Mouse (Mus musculus): ENCODE data around the gene Chd2. TPM values are rescaled to one million over a fixed set of nuclear protein-coding genes. Genes with fewer than 3 reads are reported as not detected.

The Chd2 gene
- total RNA-seq, 2 experiments from 2014 or later = 47.7 to 50.3 TPM

DNA sequence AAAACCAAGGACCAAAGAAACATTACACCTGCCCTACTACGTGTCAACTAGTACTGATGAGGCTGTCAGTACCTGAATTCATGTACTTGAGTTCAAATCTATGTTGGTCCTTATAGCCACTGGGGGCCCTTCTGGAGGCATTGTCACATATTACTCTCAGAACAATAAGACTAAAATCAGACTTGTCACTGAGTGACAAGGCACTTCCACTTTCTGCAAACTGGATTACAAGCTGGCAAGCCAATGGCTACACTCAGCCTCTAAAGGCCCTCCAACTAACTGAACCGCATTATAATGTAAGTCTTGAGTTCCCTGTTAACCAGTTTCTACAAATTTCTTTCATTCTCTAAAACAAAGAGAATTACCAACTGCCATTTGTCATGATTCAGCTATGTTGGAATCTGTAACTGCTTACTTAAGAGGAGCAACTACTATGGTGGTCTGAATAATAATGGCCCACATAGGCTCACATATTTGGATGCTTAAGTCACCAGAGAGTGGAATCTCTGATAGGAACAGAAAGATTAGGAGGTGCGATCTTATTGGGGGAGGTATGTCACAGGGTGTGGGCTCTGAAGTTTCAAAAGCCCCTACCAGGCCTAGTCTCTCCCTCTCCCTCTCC is 89.3 kb downstream of the Chd2 start:
- no peak for DNase-seq (ENCODE audit: low spot score in 2 of 2)

DNA sequence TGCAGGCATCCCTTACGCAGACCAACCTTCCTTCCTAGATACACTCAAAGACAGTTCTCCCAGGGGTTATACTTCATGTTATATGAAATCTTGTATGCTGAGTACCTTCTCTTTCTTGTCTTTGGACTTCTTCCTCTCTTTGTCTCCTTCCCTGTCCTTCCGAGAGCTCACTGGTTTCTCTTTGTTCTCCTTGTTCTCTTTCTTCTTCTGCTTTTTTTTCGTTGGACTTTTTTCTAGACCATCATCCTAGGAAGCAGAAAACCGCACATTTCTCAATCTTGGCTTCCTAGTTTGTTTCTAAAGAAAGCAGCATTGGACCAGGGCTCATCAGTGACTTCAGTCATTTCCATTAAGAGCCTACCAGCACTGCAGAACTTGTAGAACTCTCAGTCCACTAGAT is 90.0 kb downstream of the Chd2 start:
- DNase-seq (ENCODE audit: low spot score in 2 of 2) = no peak

DNA sequence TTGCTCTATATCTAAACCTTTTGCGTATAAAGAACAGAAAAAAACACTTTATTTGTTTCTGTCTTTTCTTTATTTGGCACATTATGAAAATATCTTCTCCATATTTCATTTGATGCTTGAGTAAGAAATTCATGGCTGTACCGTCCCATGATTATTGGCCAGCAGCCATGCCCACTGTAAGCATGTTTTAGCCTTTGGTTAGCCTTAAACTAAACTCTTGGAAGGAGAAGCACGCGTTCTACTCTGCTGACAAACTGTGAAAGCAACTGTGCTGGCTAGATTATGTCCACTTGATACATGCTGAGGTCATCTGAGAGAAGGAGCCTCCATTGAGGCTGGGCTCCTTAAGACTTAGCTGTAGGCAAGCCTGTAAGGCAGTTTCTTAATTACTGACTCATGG is 99.4 kb downstream of the Chd2 start:
- no peak for DNase-seq (ENCODE audit: low spot score in 2 of 2)

DNA sequence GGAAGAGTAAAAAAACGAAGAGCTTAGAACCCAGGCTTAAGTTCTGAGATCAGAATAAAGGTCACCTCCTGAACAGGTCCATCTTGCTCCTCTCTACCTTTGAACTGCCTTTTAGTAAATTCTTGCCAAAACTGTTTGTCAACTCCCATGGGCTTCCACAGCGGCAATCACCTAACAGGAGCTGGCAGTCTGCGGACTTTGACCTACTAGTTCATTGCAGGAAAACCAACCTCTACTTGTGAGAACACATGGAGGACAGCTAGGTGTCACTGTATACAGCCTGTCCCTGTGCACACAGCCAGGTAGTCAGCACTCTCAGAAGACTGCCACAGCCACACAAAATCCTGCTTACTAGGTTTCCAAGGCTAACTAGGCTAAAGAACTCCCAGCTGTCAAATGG is 99.8 kb downstream of the Chd2 start:
- DNase-seq (ENCODE audit: low spot score in 2 of 2) = no peak

DNA sequence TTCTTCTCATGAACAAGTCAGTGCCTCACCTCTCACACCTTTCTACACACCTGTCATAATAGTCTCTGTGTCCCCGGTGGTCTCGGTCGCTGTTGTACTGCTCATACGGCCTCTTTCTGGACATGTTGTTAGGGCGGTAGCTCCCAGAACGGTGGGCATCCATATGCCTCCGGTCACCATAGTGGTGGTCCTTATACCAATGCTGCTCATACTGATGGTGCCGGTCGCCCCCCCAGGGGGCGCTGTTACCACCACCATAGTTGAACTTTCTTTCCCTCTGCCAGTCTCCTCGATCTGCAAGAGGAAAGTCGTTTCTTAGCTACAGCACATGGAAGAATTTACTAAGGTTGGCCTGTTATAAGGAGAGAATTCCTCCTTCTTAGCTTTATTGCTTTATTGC is 105.9 kb downstream of the Chd2 start:
- no peak for DNase-seq (ENCODE audit: low spot score in 2 of 2)

DNA sequence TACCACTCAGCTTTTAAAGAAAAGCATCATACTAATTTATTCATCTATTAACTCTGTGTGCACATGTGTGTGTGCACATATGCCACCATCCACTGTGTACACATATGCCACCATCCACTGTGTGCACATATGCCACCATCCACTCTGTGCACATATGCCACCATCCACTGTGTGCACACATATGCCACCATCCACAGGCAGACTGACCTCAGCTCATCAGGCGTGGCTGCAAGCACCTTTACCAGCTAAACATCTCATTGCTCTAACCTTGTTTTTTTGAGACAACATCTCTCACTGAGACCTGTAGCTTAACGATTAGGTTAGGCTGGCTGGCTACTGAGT is 107.3 kb downstream of the Chd2 start:
- no peak for DNase-seq (ENCODE audit: low spot score in 2 of 2)

DNA sequence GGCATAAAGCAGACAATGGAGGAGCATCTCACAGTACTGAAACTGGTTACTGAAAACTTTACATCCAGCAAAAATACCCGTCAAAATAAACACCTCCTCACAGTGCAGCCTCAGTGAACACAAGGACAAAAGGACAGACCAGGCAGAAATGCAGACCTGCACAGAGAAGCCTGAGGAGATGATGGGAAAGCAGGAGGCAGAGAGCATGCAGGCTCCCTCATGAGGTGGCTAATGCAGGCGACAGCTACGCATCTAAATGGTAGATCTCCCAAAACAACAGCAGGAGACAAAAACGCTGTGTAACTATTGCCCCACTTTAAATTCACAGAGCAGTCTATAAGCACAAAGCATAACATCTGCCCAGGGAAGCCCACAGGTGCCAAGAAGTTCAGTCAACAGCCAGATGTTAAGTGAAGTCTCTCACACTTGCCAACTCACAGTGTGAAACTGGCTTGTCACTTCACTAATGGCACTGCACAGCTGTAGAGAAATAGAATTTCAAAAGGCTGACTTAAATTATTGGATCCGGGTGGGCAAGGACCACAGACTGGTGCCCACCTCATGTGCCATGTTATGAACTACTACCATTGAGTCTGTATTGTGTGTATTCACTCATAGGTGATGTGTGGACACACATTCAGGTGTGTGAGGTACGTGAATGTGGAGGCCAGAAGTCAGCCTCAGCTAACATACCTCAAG is 107.8 kb downstream of the Chd2 start:
- DNase-seq (ENCODE audit: low spot score in 2 of 2) = peak in 1 of 2 experiments; percentile 12

DNA sequence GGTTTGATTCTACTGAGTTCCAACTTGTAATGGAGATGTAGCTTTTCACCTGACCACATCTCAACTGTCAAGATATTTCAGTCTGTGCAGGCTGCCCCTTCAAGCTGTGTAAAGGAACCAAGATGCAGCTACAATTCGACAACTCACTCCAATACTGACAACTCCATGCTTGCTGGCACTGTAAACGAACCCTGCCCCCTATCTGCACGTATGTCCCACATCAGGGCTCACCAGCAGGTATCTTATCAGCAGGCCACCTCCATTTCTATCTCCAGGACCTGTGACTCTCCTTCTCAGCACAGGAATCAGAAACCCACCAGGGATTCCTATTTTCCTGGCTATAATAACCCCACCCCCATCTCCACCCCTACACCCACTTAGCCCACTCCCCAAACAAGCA is 113.1 kb downstream of the Chd2 start:
- no peak for DNase-seq (ENCODE audit: low spot score in 2 of 2)

DNA sequence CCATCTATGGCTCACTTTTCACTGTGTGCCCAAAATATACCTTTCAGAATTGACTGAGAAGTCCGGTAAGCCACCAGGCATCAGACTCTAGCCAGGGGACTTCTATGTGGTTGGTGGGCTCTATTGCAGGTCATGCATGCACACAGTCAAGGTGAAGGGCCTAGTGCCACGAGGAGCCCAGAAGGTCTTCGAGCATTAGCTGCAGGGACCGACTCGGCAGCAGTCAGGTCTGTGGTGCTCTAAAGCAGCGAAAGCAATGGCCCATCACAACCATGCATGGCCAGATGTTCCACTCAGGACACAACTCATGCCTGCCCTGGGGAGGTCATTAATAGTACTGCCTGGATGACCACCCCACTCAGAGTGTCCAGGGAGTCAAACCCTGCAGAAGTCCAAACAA is 113.8 kb downstream of the Chd2 start:
- no peak for DNase-seq (ENCODE audit: low spot score in 2 of 2)

DNA sequence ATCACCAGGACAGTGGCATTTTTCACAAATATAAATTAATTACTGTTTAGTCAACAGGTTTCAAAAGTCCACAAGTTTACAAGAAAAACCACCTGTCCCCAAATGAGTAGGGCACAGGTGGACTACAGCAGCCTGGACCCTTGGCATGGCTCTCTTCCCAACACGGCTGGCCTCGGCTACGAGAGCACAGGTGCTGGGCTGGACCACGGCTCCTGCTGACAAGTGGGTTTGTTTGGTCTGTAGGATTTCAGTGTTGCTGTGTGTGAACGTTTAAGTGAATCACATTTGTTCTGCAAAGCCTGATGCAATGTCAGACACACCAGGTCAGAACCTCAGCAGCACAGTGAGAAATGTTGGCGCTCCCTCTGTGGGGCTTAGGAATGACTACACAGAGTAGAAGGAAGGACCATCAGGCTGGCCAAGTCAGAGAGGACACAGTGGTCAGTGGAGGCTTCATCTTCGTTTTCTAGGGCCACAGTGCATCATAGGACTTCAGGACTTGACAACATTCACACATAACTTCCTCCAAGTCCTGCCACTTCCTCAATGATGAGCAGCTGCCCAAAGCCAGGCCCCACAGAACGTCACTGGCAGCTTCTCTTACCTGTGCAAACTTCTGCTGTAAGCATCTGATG is 114.8 kb downstream of the Chd2 start:
- DNase-seq (ENCODE audit: low spot score in 2 of 2) = no peak

DNA sequence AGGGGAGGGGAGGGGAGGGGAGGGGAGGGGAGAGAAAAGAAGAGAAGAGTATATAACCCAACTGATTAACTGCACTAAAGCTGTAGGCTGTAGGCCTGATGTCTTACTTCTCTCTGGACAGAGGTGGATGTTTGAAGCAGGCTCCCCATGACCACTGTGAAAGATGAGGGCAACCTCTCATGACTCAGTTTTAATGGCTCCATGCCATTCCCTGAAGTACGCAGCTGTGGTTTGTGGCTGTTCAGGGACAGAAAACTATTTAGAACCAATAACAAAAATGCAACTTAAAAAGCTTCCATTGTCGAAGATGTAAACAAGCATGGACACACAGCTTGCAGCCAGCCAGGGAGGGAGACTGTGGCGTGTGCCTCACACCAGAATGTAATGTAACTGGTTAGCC is 115.4 kb downstream of the Chd2 start:
- no peak for DNase-seq (ENCODE audit: low spot score in 2 of 2)

DNA sequence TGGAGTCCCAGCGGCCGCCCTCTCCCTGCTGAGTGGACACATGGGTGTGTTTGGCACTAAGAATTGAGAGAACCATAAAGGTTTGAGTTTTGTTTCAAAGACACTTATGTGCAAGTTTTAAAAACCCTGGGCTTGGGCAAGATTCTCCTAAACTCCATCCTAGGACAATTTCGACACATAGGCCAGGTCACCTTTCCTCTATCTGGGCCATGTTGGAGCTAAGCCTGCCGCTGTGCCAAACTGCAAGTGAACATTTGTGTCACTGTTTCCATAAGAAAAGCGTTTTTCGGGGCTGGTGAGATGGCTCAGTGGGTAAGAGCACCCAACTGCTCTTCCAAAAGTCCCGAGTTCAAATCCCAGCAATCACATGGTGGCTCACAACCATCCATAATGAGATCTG is 116.2 kb downstream of the Chd2 start:
- no peak for DNase-seq (ENCODE audit: low spot score in 2 of 2)

DNA sequence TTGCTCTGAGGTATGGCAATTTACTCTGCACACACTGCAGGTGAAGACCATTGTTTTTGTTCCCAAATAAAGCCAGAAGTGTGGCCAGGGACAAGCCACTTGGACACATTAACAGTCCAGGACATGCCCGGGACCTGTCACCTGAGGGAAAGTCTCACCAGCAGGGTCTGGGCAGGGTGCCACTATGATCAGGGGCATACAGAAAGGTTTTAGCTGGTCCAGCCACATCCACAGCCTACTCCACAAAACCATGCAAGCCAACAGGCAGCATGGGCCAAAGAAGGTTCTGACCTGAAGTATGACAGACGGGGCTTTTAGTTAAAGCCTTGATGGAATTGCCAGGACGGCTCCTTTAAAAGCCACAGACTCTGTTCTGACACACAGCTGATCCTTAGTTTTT is 116.9 kb downstream of the Chd2 start:
- DNase-seq (ENCODE audit: low spot score in 2 of 2) = no peak

DNA sequence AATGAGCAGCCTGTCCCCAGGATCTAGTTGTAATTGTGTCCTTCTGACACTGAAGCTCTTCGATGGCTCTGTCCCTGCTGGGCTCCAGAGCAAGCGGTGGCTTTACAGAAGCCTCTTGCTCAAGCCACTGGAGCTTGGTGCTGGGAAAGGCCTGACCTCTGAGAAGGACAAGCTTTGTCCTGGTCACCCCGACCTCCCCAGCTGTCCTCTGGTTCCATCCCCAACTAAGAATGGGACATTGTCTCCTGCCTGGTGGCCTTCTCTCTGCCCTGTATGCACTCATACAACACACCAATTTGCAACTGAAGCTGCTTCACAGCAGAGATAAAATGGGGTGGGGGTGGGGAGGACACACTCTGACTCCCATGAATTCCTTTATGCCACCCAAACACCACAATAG is 117.4 kb downstream of the Chd2 start:
- DNase-seq (ENCODE audit: low spot score in 2 of 2) = no peak

DNA sequence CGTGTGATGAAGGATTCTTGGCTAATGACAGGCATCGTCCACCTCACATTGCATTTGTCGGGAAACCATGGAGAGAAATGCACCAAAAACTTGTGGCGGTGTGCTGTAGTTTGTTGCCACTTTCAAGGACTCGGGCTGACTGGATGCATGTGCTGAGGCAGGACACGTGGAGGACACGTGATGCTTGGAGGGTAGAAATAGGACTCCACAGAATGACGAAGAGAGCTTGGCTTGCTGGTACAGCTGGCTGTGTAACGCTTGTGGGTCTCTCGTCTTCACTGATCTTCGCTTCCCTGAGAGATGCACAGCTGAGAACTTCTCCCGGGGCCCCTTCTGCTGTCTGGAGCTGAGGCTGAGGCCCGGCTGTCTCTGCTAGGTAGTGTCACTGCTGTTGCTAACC is 118.4 kb downstream of the Chd2 start:
- peak in 1 of 2 experiments; percentile 54 for DNase-seq (ENCODE audit: low spot score in 2 of 2)

DNA sequence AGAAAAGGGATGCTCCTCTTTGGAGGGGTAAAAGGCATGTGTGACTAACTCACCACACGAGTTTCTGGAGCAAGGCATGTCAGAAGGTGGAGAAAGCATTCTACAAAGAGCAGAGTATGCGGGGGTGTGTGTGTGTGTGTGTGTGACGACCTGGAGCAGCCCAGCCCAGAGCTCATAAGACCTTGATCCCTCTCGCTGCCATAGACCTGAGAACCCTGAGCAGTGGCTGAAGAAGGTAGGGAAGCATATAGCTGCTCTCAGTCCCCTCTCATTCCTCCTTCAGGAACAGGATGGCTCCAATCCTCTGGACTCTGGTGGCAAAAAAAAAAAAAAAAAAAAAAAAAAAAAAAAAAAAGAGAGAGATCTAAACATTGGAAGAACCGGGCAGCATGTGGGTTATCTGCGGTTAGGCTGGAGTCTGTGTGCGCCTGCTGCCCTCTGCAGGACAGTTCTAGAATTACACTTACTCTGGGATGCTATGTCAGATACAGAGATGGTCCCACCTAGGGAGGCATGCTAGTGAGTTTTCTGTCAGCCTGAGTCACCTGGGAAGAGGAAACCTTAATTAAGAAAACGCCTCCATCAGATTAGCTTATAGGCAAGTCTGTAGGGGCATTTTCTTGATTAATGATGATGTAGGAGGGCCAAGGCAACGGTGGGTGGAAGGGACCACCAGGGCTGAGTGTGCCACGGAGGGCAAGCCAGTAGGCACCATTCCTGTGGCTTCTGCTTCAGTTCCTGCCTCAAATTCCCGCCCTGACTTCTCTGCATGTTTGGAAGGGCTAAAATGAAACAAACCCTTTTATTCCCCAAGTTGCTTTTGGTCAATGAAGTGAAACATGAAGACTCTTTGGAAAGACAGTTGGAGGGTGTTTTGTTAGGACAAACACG is 119.2 kb downstream of the Chd2 start:
- peak; percentile 89 to 90 for DNase-seq (ENCODE audit: low spot score in 2 of 2)

DNA sequence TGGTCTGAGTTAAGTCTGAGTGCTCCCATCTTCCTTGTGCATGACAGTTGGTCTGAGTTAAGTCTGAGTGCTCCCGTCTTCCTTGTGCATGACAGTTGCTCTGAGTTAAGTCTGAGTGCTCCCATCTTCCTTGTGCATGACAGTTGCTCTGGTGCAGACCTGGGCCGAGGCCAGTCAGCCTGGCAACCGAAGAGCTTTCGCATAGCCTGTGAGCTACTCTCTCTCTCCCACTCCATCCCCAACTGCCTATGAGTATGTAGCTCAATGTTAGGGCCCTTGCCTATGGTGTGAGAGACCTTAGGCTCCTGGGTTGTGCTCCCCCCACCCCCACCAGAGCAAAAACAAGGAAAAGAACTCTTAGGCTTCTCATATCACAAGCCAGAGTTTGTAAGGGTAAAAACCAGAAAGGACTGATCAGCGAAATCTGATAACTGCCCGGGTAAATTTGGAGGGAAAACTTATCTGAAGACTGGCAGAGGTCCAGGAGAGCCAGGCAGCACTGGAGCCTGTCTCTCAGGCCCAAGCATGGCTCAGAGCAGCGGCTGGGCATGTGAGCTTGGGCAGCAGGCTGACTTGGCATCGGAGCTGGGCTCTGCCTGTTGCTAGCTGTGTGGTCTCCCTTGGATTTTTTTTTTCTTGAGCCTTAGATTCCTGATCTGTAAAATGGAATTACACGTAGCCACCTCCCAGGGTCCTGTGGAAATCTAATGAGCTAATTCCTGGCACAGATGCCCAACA is 120.2 kb downstream of the Chd2 start:
- DNase-seq (ENCODE audit: low spot score in 2 of 2) = peak in 1 of 2 experiments; percentile 53

DNA sequence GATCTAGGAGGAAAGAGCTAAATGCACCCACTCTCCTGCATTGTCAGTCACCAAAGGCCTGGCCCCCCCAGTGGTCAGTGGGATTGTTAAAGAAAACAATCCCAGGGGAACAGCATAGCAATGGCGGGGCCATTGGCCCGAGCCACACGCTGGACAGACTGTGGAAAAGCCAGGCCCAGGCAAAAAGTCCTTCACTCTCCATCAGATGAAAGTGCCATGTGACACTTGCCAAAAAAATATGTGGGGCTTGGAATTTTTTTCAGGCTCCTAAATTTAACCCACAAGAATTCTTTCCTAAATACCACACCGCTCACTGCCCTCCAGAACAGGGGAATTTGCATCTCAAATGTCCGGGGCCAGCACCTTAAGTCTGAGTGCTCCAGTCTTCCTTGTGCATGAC is 120.8 kb downstream of the Chd2 start:
- peak in 1 of 2 experiments; percentile 19 for DNase-seq (ENCODE audit: low spot score in 2 of 2)

DNA sequence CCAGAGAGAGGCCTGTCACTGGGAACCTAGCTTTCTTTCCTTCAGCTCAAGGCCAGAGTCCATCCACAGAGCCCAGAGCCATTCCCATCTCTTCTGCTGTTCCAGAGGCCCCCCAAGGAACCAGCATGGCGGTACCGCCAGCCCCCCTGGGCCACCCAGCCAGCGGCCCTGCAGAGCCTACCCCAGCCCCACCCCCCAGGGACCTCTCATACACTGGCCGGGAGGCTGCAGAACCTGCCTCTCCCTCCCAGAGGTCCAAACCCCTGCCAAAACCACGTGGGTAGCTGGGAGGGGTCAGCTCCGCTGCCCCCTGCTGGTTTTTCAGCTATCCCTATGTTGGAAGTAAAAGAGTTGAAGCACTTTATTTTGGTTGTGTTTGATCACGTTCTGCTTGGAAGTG is 122.3 kb downstream of the Chd2 start:
- no peak for DNase-seq (ENCODE audit: low spot score in 2 of 2)

DNA sequence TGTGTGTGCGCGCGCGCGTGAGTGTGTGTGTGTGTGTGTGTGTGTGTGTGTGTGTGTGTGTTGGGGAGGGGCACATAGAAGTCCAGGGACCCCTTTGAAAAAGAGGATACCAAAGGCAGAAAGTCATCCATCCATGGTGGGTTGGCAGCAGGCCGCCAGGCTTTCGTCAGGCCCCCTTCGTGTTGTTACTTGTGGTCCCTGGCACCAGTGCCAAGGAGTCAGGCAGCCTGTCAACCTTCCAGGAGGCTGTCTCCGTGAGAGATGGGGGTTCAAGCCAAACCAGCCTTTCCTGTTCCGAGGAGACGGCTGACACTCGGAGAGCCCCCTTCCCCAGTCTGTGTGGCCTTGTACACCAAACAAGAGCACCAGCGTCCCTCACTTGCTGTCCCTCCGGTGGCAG is 127.4 kb downstream of the Chd2 start:
- no peak for DNase-seq (ENCODE audit: low spot score in 2 of 2)

DNA sequence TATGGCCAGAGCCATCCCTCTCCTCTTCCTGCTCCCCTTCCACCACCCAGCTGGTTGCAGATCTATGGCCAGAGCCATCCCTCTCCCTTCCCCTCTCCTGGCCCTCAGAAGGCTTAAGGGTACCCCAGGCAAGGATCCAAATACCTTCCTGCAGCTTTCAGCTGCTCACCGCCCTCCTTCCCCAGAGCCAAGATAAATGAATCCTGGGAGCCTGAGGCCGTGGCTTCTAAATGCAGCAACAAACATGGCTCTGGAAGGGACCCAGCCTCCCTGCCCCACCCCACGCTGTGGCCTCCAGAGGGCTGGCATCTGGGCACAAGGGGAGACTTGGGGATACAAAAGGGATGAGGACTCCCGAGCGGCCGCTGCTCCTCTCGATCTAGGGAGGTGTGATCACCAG is 129.2 kb downstream of the Chd2 start:
- DNase-seq (ENCODE audit: low spot score in 2 of 2) = peak in 1 of 2 experiments; percentile 21
